Mouse (Mus musculus) R1 (cell line): ENCODE results near the gene B3galt1.

Experiments used
- DNase-seq: peaks from one replicate; pipeline ENCODE4 v3.0.0-alpha.2; 2018; ENCODE audit warnings: low read depth, low spot score

B3galt1 gene

GRCm38 (mm10) chr2:67931994-67932393 lies 366.3 kb downstream of the B3galt1 start:
- DNase-seq: no peak

- DNase-seq: no peak
Measured at GRCm38 (mm10) chr2:67948408-67948807, 382.7 kb downstream of the B3galt1 start.

DNA sequence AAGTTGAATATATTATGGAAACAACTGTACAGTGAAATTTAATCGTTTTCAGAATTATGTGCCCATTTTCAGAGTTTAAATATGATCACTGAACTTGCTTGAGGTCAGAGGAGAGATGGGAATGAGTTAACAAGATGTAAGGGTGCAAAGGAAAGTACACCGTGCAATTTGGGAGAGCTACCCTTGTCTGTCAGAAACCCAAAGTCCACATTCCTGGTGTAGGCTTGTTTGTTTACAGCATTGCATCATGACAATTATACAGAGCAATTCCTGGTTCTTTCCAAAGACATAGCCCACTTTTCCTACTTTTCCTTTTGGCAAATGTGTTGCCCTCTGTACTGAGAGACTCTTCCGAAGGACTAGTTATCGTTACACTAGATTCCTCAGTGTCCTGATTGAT lies 390.5 kb downstream of the B3galt1 start:
- DNase-seq: no peak

DNA sequence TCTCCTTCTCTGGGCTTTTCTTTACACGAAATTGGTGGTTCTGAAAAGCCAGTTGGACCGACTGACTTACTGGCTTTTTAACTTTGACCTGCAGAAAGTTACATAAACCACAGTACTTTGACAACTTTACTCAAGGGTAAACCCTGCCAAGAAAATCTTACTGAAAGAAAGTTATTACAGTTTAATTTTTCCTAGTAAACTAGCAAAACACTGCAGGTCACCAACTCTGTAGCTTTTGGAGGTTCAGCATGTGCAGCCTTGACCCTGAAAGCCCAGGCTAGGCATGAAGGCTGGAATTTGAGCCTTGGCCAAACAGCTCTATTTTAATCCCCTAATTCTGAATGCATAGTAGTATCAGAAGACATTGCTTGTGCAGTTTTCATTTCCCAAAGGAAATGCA lies 391.9 kb downstream of the B3galt1 start:
- DNase-seq: no peak

- no peak for DNase-seq
Measured at GRCm38 (mm10) chr2:67960711-67961110, 395.0 kb downstream of the B3galt1 start.

DNA sequence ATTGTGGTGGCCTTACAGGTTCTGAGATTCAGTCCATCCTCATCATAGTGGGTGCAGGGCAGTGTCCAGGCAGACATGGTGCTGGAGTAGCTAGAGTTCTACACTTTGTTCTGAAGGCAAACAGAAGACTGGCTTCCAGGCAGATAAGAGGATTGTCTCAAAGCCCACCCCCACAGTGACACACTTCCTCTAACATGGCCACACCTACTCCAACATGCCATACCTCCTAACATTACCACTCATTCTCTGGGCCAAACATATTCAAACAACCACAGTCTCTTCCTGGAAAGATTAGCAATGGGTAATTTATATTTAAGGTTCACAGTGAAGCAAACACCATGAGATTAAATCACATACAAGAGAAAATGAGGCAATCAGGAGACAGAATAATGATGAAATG lies 403.1 kb downstream of the B3galt1 start:
- no peak for DNase-seq

DNA sequence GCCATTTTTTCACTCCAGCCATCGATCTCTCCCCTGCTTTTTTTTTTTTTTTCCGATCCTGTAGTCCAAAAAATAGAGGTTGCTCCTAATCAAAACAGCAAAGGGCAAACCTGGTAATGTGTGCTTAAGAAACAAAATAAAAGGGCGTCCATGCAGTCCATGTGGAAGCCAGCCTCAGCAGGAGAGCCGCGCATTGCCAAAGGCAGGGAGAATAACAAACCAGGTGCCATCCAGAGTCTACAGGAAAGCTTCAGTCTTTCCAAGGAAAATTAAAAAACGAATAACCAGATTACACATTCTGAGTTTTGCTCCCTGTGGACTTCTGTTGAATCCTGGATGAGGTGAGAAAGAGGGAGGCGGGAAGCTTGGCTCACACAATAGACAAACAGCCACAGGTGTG lies 405.4 kb downstream of the B3galt1 start:
- no peak for DNase-seq

DNA sequence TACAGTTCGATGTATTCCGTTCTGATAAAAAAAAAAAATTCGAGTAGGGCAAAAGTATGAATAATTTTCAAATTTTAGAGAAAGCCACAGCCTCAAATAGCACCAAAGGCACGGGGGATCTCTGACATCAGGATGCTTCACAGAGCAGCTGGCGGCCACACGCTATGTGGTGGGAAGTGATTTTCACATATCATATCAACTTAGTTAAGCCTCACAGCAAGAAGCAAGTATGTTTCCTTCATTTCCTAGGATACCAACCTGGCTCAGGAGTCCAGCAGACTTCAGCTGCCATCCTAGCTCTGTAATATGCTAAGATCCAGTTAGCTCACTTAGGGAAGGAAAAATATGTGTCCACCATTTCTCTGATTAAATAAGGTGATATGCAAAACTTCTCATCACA lies 405.9 kb downstream of the B3galt1 start:
- DNase-seq: no peak

- DNase-seq: no peak
Measured at GRCm38 (mm10) chr2:67975764-67976163, 410.1 kb downstream of the B3galt1 start.

DNA sequence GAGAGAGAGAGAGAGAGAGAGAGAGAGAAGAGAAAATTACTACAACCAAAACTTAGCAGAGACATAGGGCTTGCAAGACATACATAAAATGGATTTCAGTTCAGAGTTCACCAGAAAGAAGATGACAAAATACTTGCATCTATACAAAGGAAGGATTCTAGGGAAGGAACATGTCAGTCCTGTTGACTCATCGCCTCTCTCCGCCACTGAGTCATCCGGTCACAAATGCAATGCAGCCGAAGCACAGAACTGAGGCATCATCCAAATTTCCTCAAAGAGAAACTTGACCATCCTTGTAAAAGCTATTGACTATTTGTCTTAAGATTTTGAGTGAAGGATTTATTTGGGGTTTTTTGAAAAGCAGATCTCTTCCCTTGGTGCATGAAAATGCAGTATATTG lies 410.8 kb downstream of the B3galt1 start:
- DNase-seq: no peak

- no peak for DNase-seq
Measured at GRCm38 (mm10) chr2:67977620-67978262, 412.1 kb downstream of the B3galt1 start.

GRCm38 (mm10) chr2:67983563-67983962 lies 417.9 kb downstream of the B3galt1 start:
- no peak for DNase-seq

DNA sequence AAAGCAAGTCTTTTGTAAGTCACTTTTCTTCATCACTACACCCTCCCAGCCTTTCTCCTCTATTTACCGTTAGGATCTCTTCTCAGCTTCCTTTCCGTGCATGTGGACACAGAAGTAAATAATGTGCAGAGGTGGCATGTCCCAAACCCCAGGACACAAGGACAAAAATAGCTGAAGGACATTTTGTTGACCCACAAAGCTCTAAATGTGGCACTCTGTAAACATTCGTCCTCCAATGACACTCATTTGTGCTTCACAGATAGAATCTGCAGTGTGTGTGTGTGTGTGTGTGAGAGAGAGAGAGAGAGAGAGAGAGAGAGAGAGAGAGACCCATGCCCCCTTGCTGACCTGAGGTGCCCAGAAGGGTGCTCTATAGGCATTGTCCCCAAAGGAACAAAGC lies 419.5 kb downstream of the B3galt1 start:
- no peak for DNase-seq

GRCm38 (mm10) chr2:67993421-67993820 lies 427.8 kb downstream of the B3galt1 start:
- no peak for DNase-seq

GRCm38 (mm10) chr2:68003091-68003490 lies 437.4 kb downstream of the B3galt1 start:
- no peak for DNase-seq

DNA sequence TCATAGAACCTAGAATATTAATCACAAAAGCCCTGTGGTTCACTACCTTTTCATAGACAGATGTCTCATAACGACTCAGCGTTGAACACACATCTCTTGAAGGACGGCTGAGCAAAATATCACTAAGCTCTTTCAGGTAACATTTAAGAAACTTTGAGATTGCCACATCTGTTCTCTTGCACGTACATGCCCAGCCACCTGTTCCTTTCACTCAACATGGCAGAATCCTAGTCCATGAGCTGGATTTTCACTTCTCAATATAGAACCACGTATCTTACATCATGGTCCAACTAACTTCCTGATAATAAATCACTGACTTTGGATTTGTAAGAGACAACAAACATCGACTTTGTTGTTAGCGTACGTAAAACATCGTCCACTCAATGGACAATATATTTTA lies 439.5 kb downstream of the B3galt1 start:
- DNase-seq: no peak

- no peak for DNase-seq
Measured at GRCm38 (mm10) chr2:68005711-68006110, 440.0 kb downstream of the B3galt1 start.

- no peak for DNase-seq
Measured at GRCm38 (mm10) chr2:68011336-68011735, 445.7 kb downstream of the B3galt1 start.

GRCm38 (mm10) chr2:68020251-68020680 lies 454.6 kb downstream of the B3galt1 start:
- DNase-seq: no peak

GRCm38 (mm10) chr2:68021541-68022152 lies 456.0 kb downstream of the B3galt1 start:
- no peak for DNase-seq

DNA sequence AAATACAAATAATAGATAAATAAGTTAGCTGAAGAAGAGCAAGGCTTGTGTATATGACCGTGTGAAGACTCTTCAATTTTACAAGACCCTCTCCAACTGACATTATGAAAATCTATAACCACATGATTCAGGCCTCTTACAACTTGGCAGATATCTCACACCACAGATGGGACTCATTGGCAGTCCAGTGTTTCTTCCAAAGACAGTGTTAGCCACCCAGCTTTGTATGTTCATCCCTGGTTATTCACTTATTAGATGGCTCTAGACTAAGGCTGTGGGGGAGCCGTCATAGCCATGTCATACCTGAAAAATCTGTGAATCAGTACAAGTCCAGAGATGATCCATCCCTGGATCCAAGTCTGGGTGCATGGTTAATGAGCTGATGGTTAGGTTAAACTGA lies 463.1 kb downstream of the B3galt1 start:
- DNase-seq: no peak

DNA sequence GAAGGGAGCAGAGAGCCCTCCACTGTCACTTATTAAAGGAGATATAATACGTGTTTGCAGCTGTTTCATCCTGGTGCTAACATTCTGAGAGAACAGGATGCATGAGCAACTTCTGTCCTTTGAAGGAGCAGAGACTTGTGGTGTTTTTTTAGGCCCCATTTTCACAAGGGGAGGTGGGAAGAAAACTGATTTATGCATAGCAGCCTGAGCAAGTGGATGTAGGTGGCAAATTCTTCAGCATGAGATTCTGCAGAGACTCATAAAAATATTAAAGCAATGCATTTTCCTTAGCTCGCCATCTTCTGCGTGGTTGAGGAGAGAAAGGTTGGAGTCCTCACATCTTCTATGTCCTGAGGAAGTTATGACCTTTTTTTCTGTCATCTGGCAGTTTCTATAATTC lies 469.0 kb downstream of the B3galt1 start:
- DNase-seq: no peak

DNA sequence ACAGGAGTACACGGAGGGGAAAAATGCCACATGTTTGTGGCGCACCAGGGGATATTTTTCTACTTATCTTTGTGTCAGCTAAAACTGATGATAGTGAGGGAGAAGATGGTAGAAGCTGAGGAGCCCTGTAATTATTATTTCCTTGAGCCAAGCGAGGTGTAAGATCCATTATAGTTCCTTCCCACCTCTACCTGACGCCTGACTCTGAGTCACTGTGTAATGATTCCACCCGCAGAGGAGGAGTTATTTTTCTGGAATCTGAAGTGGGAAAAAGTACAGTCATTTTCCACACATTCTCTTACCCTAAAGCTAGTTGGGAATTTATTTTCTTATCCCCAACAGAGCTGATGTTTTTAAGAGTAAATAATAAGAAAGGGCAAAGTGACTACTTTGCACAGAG lies 475.1 kb downstream of the B3galt1 start:
- DNase-seq: no peak

DNA sequence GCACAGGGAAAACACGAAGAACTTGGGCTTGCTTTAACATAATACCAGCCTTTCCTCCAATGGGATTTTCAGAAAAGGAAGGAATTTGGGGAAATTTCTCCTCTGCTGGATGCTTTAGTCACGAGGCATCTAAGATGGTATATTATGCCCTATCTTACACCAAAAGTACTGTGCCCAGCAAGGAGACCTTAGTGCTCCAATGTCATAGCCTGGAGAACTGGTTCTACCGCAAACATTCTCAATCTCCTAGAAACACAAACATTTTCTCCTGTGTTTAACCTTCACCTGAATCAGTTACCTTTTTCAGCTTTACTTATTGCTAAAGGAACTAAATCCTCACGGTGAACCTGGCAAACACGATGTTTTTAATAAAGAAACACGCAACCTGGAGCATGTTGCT lies 486.8 kb downstream of the B3galt1 start:
- no peak for DNase-seq
